Mouse (Mus musculus) ES-Bruce4 (cell line): ENCODE results near the gene Mcemp1. TPM values are rescaled to one million over a fixed set of nuclear protein-coding genes. Genes with fewer than 3 reads are reported as not detected.

ENCODE experiments used
- H3K27ac ChIP-seq: 2 replicates; pipeline ENCODE4 v1.5.1; 2012; ENCODE audit warnings: low read length, inconsistent platforms; ENCODE audit not compliant: insufficient read depth
- H3K27me3 ChIP-seq: 2 replicates; pipeline ENCODE4 v1.6.1; 2012; ENCODE audit warnings: mild to moderate bottlenecking, low read length, inconsistent platforms; ENCODE audit not compliant: control insufficient read depth, poor library complexity, insufficient read depth, severe bottlenecking
- H3K36me3 ChIP-seq: 2 replicates; pipeline ENCODE4 v1.6.1; 2012; ENCODE audit warnings: inconsistent platforms, mild to moderate bottlenecking, low read length, moderate library complexity; ENCODE audit not compliant: control insufficient read depth, poor library complexity, insufficient read depth, severe bottlenecking
- H3K4me1 ChIP-seq: one replicate; pipeline ENCODE4 v1.8.1; 2011; ENCODE audit warnings: low read length; ENCODE audit not compliant: control insufficient read depth, insufficient read depth
- H3K4me3 ChIP-seq: 2 replicates; pipeline ENCODE4 v1.5.1; 2011; ENCODE audit warnings: low read depth, mild to moderate bottlenecking, low read length
- H3K9ac ChIP-seq: 2 replicates; pipeline ENCODE4 v1.6.1; 2012; ENCODE audit warnings: low read depth, mild to moderate bottlenecking, inconsistent platforms; ENCODE audit not compliant: poor library complexity, severe bottlenecking
- H3K9me3 ChIP-seq: replicated peaks from 2 replicates; pipeline ENCODE4 v1.6.1; 2012; ENCODE audit warnings: mild to moderate bottlenecking, low read length, inconsistent platforms; ENCODE audit not compliant: control insufficient read depth, poor library complexity, insufficient read depth, severe bottlenecking
- CTCF ChIP-seq: IDR thresholded peaks from one replicate; pipeline ENCODE4 v1.8.1; 2011; ENCODE audit warnings: low read depth, low read length
- EP300 ChIP-seq: IDR thresholded peaks from 2 replicates; pipeline ENCODE4 v1.6.1; 2011; ENCODE audit warnings: low read depth, low read length; ENCODE audit not compliant: insufficient read depth
- POLR2A ChIP-seq: IDR thresholded peaks from one replicate; pipeline ENCODE4 v1.8.1; 2011; ENCODE audit warnings: low read length; ENCODE audit not compliant: insufficient read depth
- polyA plus RNA-seq: library from polyadenylated mRNA; stranded (reverse); fragments of >200 nt; gene quantifications from 2 replicates; pipeline ENCODE4 v1.2.4, GENCODE M21; 2011; ENCODE audit warnings: low read depth; ENCODE audit not compliant: missing spikeins, insufficient read depth, insufficient read length

Gene Mcemp1
- polyA plus RNA-seq, 1 experiment, result not detected

DNA sequence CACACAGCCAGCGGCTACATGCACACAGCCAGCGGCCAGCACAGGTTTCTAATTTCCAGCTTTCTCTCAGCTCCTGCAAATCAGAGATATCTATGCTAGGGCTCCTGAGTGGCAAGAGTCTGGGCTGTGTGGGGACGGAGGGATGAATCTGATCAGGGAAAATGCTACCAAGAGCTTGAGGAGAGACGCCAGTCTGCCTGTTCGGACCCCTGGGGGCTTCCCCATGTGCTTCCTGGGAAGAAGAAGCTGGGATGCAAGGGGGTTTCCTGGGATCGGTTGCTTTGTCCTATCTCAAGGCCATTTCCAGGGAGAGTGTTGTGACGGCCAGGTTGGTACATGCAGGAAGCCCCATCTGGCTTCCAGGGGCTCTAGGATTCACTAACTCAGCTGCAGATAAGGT lies 42.1 kb downstream of the Mcemp1 start:
- no peak for TF ChIP-seq POLR2A
- no peak for TF ChIP-seq CTCF
- TF ChIP-seq EP300, result no peak
- Histone ChIP-seq H3K27ac (no peak overlapping the region), H3K9ac (no peak overlapping the region), H3K4me1 (no peaks in the 10 kb centered on the region), H3K9me3 (no peaks in the 10 kb centered on the region), H3K27me3 (no peaks in the 10 kb centered on the region; the same call in 1 of the 2 replicates), H3K36me3 (no peaks in the 10 kb centered on the region), H3K4me3 (no peak overlapping the region)

DNA sequence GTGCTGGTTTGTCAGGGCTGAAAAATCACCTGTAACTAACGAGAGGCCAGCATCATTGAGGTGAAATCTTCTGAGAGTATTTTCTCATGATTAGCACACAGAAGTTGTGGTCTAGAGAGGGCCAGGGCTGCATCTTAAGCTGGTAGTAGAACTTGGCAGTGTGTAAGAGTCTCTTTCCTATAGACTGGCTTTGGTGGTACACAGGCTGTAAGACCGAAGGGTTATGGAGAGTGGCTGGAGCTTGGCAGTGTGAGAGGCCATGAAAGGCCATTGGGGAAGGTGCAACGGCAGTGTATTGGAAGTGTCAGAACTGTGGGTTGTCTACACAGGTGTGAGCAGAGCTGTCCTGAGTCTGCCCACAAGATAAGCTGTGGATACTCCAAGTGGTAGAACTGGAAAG lies 44.8 kb downstream of the Mcemp1 start:
- no peak overlapping the region for H3K4me3 ChIP-seq
- no peak overlapping the region for H3K9ac ChIP-seq
- no peaks in the 10 kb centered on the region; the same call in 1 of the 2 replicates for H3K27me3 ChIP-seq
- TF ChIP-seq CTCF (no peak), EP300 (no peak), POLR2A (no peak)
- H3K9me3 ChIP-seq, result no peaks in the 10 kb centered on the region
- no peak overlapping the region for H3K27ac ChIP-seq
- H3K4me1 ChIP-seq, result no peaks in the 10 kb centered on the region
- no peaks in the 10 kb centered on the region for H3K36me3 ChIP-seq

DNA sequence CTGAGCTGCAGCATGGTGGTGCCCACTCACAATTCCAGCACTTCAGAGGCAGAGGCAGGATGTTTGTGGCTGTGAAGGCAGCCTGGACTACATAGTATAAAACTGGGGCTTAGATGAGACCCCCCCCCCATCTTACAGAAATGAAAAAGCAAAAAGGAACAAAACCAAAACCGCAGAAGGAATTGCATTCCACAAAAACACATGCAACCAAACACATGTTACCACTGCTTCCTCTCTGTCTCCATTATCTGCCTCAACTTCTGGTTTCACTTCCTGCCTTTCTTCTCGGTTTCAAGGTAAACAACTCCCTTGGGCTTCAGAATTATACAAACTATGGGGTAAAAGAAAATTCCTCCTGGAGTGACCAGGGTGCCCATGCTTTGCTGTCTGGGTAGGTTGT lies 46.1 kb downstream of the Mcemp1 start:
- H3K36me3 ChIP-seq, result no peaks in the 10 kb centered on the region
- H3K9ac ChIP-seq, result no peak overlapping the region
- H3K27ac ChIP-seq, result no peak overlapping the region
- TF ChIP-seq EP300 (no peak), CTCF (no peak), POLR2A (no peak)
- no peak overlapping the region for H3K4me3 ChIP-seq
- H3K4me1 ChIP-seq, result no peaks in the 10 kb centered on the region
- H3K9me3 ChIP-seq, result no peaks in the 10 kb centered on the region
- H3K27me3 ChIP-seq, result no peaks in the 10 kb centered on the region; the same call in 1 of the 2 replicates

DNA sequence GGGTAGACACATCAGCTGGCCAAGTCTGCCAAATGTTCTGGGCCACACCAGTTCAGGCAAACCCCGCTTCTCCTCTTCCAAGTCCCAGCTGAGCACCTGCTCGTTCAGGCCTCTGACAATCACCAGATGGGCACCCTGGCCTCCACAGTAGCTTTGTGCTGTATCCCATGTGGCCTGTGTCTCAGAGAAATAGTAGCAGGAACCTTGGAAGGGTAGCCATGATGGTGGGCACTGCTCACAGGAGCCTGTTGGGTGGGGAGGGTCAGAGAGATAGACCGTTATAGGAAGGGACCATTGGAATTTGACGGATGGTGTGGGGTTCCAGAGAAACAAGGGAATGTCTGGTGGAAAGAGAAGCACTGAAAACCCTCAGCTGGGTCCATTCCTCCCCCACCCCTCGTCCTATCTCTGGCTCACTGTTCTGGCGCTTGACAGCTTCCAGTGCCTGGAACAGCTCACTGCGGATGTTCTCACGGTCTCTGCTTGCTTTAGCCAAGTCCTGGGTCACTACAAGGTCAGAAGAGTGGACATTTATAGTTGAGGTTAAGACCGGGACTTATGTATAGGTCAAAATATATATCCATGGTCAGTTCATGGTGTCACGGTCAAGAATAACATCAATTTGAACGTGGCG lies 51.9 kb downstream of the Mcemp1 start:
- H3K27me3 ChIP-seq, result no peaks in the 10 kb centered on the region
- no peaks in the 10 kb centered on the region for H3K4me1 ChIP-seq
- no peak overlapping the region for H3K9ac ChIP-seq

DNA sequence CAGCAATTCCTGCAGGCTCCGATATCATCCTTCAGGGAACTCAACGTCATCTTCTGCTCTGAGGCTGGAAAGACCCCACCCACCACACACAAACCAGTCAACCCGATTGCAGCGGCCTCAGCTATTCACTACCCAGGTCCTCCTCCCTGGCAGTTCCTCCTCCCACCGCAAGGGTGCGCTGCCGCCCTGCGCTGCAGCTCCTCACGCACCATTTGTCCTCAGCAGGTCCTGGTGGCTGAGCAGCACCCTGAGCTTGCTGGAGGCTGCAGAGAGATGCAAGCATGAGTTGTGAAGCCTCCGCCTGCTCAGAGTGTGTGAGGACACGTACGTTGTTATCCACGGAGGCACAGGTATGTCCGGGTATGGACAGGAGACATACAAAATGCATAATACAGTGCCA lies 53.0 kb downstream of the Mcemp1 start:
- Histone ChIP-seq H3K27me3 (no peaks in the 10 kb centered on the region), H3K27ac (no peak overlapping the region), H3K9me3 (no peaks in the 10 kb centered on the region), H3K36me3 (no peaks in the 10 kb centered on the region), H3K4me1 (no peaks in the 10 kb centered on the region), H3K4me3 (no peak overlapping the region), H3K9ac (no peak overlapping the region)
- peak; percentile 99 for TF ChIP-seq CTCF
- TF ChIP-seq POLR2A, result no peak
- 0 out of 2 replicates have a peak, but pooled peaks have one; percentile 12 for TF ChIP-seq EP300

More for the DNA sequence above, 51.9 kb downstream of the Mcemp1 start:
- TF ChIP-seq CTCF (no peak), POLR2A (no peak), EP300 (no peak)
- no peak overlapping the region for H3K27ac ChIP-seq
- no peak overlapping the region for H3K4me3 ChIP-seq
- H3K36me3 ChIP-seq, result no peaks in the 10 kb centered on the region
- H3K9me3 ChIP-seq, result no peaks in the 10 kb centered on the region

Other genes starting within 250 kb of the Mcemp1 start
- 4.6 and 6.7 TPM in 2 replicates for gene Pex11g, start 198.1 kb upstream of the Mcemp1 start, polyA plus RNA-seq
- gene Tex45, start 194.9 kb upstream of the Mcemp1 start, polyA plus RNA-seq, result 0.39 and 0.44 TPM in 2 replicates
- gene Zfp358, start 172.6 kb upstream of the Mcemp1 start, polyA plus RNA-seq, result 15.5 and 17.7 TPM in 2 replicates
- gene Mcoln1, start 165.3 kb upstream of the Mcemp1 start, polyA plus RNA-seq, result 62.0 and 62.3 TPM in 2 replicates
- 46.6 and 47.5 TPM in 2 replicates for gene Pnpla6, start 150.4 kb upstream of the Mcemp1 start, polyA plus RNA-seq
- gene C330021F23Rik, start 97.8 kb upstream of the Mcemp1 start, polyA plus RNA-seq, result 22.8 and 24.0 TPM in 2 replicates
- 68.9 and 69.1 TPM in 2 replicates for gene Camsap3, start 78.5 kb upstream of the Mcemp1 start, polyA plus RNA-seq
- 57.8 and 65.8 TPM in 2 replicates for gene Xab2, start 44.4 kb upstream of the Mcemp1 start, polyA plus RNA-seq
- gene Pet100, start 44.2 kb upstream of the Mcemp1 start, polyA plus RNA-seq, result 93.4 and 100 TPM in 2 replicates
- gene Pcp2, start 40.2 kb upstream of the Mcemp1 start, polyA plus RNA-seq, result not detected in 2 replicates
- 125 and 145 TPM in 2 replicates for gene Stxbp2, start 34.8 kb upstream of the Mcemp1 start, polyA plus RNA-seq
- gene Retn, start 10.0 kb upstream of the Mcemp1 start, polyA plus RNA-seq, result 0.94 and 1.8 TPM in 2 replicates
- 8.4 and 11.9 TPM in 2 replicates for gene Fcor, start 6.6 kb downstream of the Mcemp1 start, polyA plus RNA-seq
- gene Trappc5, start 10.5 kb downstream of the Mcemp1 start, polyA plus RNA-seq, result 18.2 and 18.7 TPM in 2 replicates
- not detected in 2 replicates for gene Fcer2a, start 28.4 kb downstream of the Mcemp1 start, polyA plus RNA-seq
- not detected in 2 replicates for gene Clec4g, start 54.9 kb downstream of the Mcemp1 start, polyA plus RNA-seq
- gene Cd209a, start 83.2 kb downstream of the Mcemp1 start, polyA plus RNA-seq, result not detected in 2 replicates
- gene Cd209e, start 188.6 kb downstream of the Mcemp1 start, polyA plus RNA-seq, result not detected in 2 replicates
- not detected in 2 replicates for gene Cd209d, start 212.8 kb downstream of the Mcemp1 start, polyA plus RNA-seq